Mouse (Mus musculus) cortical plate, adult 2 months (tissue): ENCODE results near the gene Ngly1. TPM values are rescaled to one million over a fixed set of nuclear protein-coding genes. Genes with fewer than 3 reads are reported as not detected.

ENCODE experiments used
- H3K27ac ChIP-seq: fragments of 200-500 bp; 2 replicates; pipeline ENCODE4 v1.5.1; 2012; ENCODE audit warnings: low read length, control low read depth, inconsistent platforms; ENCODE audit not compliant: insufficient read depth
- H3K4me1 ChIP-seq: fragments of 200-500 bp; 2 replicates; pipeline ENCODE4 v1.6.1; 2011; ENCODE audit warnings: low read length; ENCODE audit not compliant: control insufficient read depth, insufficient read depth
- H3K4me3 ChIP-seq: fragments of 200-500 bp; 2 replicates; pipeline ENCODE4 v1.5.1; 2011; ENCODE audit warnings: mild to moderate bottlenecking, low read length, control low read depth; ENCODE audit not compliant: insufficient read depth
- CTCF ChIP-seq: fragments of 200-500 bp; IDR thresholded peaks from 2 replicates; pipeline ENCODE4 v1.5.1; 2011; ENCODE audit warnings: mild to moderate bottlenecking, control low read depth, low read length; ENCODE audit not compliant: insufficient read depth; ENCODE audit errors: extremely low read depth
- POLR2A ChIP-seq: fragments of 200-500 bp; IDR thresholded peaks from 2 replicates; pipeline ENCODE4 v1.6.1; 2011; ENCODE audit warnings: mild to moderate bottlenecking, low read length, control low read depth; ENCODE audit not compliant: insufficient read depth; ENCODE audit errors: extremely low read depth
- polyA plus RNA-seq: library from polyadenylated mRNA; depleted of rRNA; stranded (reverse); fragments of >200 nt; gene quantifications from 2 replicates; pipeline ENCODE4 v1.2.3, GENCODE M21; 2012; rRNA removed

The Ngly1 gene
- 17.3 and 17.5 TPM in 2 replicates for polyA plus RNA-seq

GRCm38 (mm10) chr14:16249171-16249874, at the start of gene Ngly1, which contains the start of gene Oxsm:
Ngly1 (plus strand) TSS chr14:16249280.
Oxsm (minus strand) TSS chr14:16249808.
- H3K4me1 ChIP-seq: peaks cover 4% of the 10 kb centered on the region; the same call in 1 of the 2 replicates
- no peak for TF ChIP-seq CTCF
- TF ChIP-seq POLR2A: peak; percentile 60
- H3K4me3 ChIP-seq: peak within 1 kb of the TSS; percentile 97
- H3K27ac ChIP-seq: peak within 1 kb of the TSS; percentile 96

- no peak overlapping the region for H3K4me3 ChIP-seq
- TF ChIP-seq POLR2A (no peak), CTCF (no peak)
- H3K4me1 ChIP-seq: peaks cover 1% of the 10 kb centered on the region; the same call in 1 of the 2 replicates
- no peak overlapping the region for H3K27ac ChIP-seq
Measured at GRCm38 (mm10) chr14:16200220-16200912, 48.7 kb upstream of the Ngly1 start.

GRCm38 (mm10) chr14:16200969-16201638, 48.0 kb upstream of the Ngly1 start:
- TF ChIP-seq POLR2A (no peak), CTCF (no peak)
- Histone ChIP-seq H3K4me3 (no peak overlapping the region), H3K4me1 (peaks cover 1% of the 10 kb centered on the region; the same call in 1 of the 2 replicates), H3K27ac (no peak overlapping the region)

GRCm38 (mm10) chr14:16201673-16202072, 47.4 kb upstream of the Ngly1 start:
- TF ChIP-seq POLR2A: no peak
- no peak for TF ChIP-seq CTCF
- Histone ChIP-seq H3K4me3 (no peak overlapping the region), H3K27ac (no peak overlapping the region), H3K4me1 (peaks cover 1% of the 10 kb centered on the region; the same call in 1 of the 2 replicates)

- no peak overlapping the region for H3K4me3 ChIP-seq
- H3K4me1 ChIP-seq: no peaks in the 10 kb centered on the region
- no peak for TF ChIP-seq POLR2A
- no peak for TF ChIP-seq CTCF
- no peak overlapping the region for H3K27ac ChIP-seq
Measured at GRCm38 (mm10) chr14:16207722-16208121, 41.4 kb upstream of the Ngly1 start.

GRCm38 (mm10) chr14:16219015-16219414, 30.1 kb upstream of the Ngly1 start:
- no peak overlapping the region for H3K27ac ChIP-seq
- no peak overlapping the region for H3K4me3 ChIP-seq
- peak; percentile 29; the same call in 1 of the 2 replicates for TF ChIP-seq CTCF
- TF ChIP-seq POLR2A: no peak
- no peaks in the 10 kb centered on the region for H3K4me1 ChIP-seq

GRCm38 (mm10) chr14:16229395-16229794, 19.7 kb upstream of the Ngly1 start:
- H3K27ac ChIP-seq: no peak overlapping the region
- no peaks in the 10 kb centered on the region for H3K4me1 ChIP-seq
- TF ChIP-seq CTCF (no peak), POLR2A (no peak)
- H3K4me3 ChIP-seq: no peak overlapping the region

- no peak overlapping the region for H3K27ac ChIP-seq
- H3K4me1 ChIP-seq: no peaks in the 10 kb centered on the region
- H3K4me3 ChIP-seq: no peak overlapping the region
- no peak for TF ChIP-seq POLR2A
- no peak for TF ChIP-seq CTCF
Measured at GRCm38 (mm10) chr14:16230581-16230980, 18.5 kb upstream of the Ngly1 start.

GRCm38 (mm10) chr14:16233515-16233914, 15.6 kb upstream of the Ngly1 start:
- no peak overlapping the region for H3K4me3 ChIP-seq
- TF ChIP-seq POLR2A (no peak), CTCF (no peak)
- H3K4me1 ChIP-seq: no peaks in the 10 kb centered on the region
- H3K27ac ChIP-seq: no peak overlapping the region
